Mouse (Mus musculus): ENCODE results near the gene Sord. TPM values are rescaled to one million over a fixed set of nuclear protein-coding genes. Genes with fewer than 3 reads are reported as not detected.
A peak's percentile ranks its signal among the peaks of the same experiment; 100 is the strongest.

The Sord gene
- polyA plus RNA-seq, 1 experiment from 2014 or later, result 49.7 TPM

DNA sequence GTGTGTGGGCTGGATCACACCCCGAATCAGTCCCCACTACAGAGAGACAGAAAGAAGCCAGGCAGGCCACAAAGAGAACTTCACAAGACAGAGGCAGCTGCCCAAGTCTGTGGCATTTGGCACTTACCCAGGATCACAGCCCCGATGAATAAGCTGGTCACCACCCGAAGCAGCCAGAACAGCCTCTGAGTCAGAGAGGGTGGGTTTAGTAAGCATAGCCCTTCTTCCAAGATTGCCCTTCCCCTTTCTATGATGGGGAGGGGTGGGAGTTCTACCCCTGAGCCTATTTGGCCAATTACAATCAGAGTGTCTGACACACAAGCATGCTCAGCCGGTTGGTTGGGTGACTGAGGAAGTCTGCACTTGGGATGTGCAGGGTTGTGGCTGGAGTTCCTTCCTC, 71.6 kb downstream of the Sord start:
- WGBS, result 21% methylated on average over 4 of the region's 4 CpGs
- Histone ChIP-seq H3K27me3 (ENCODE audit: control insufficient read depth, insufficient read depth, low read length) (peaks cover 5% of the 10 kb centered on the region; the same call in 1 of the 2 replicates), H3K36me3 (ENCODE audit: control insufficient read depth, insufficient read depth, low read length) (no peaks in the 10 kb centered on the region), H3K4me1 (replicated peaks; ENCODE audit: control insufficient read depth, insufficient read depth) (no peaks in the 10 kb centered on the region; the same call in 1 of the 2 replicates), H3K4me2 (replicated peaks; ENCODE audit: low read depth) (no peak overlapping the region), H3K9ac (ENCODE audit: low read length) (no peak overlapping the region), H3K4me3 (ENCODE audit: low read depth, low read length) (no peak overlapping the region), H3K9me3 (ENCODE audit: control insufficient read depth, low read length) (no peaks in the 10 kb centered on the region), H3K27ac (replicated peaks) (0 out of 2 replicates have a peak overlapping the region, but pooled peaks have one; percentile 30)
- DNase-seq (ENCODE audit: low spot score) (no peak), ATAC-seq (ENCODE audit: low FRiP score, low TSS enrichment) (peak; percentile 25; the same call in 1 of the 2 replicates)
- no peak for TF ChIP-seq CTCF (IDR thresholded peaks at IDR 0.05; ENCODE audit: low read depth)
- no peak for TF ChIP-seq EP300 (optimal IDR thresholded peaks at IDR 0.05)

- no peaks in the 10 kb centered on the region for H3K9me3 ChIP-seq (ENCODE audit: control insufficient read depth, low read length)
- 27% methylated on average over 3 of the region's 3 CpGs for WGBS
- ATAC-seq (ENCODE audit: low FRiP score, low TSS enrichment) (no peak), DNase-seq (ENCODE audit: low spot score) (no peak)
- no peak overlapping the region for H3K27ac ChIP-seq (replicated peaks)
- no peak overlapping the region for H3K9ac ChIP-seq (ENCODE audit: low read length)
- no peak overlapping the region for H3K4me3 ChIP-seq (ENCODE audit: low read depth, low read length)
- H3K27me3 ChIP-seq (ENCODE audit: control insufficient read depth, insufficient read depth, low read length), result no peaks in the 10 kb centered on the region
- H3K4me1 ChIP-seq (replicated peaks; ENCODE audit: control insufficient read depth, insufficient read depth), result no peaks in the 10 kb centered on the region; the same call in 1 of the 2 replicates
- no peak for TF ChIP-seq EP300 (optimal IDR thresholded peaks at IDR 0.05)
- peak; percentile 57 for TF ChIP-seq CTCF (IDR thresholded peaks at IDR 0.05; ENCODE audit: low read depth)
- no peaks in the 10 kb centered on the region for H3K36me3 ChIP-seq (ENCODE audit: control insufficient read depth, insufficient read depth, low read length)
- no peak overlapping the region for H3K4me2 ChIP-seq (replicated peaks; ENCODE audit: low read depth)
These were observed 75.1 kb downstream of the Sord start for GRCm38 (mm10) chr2:122309647-122310046.

GRCm38 (mm10) chr2:122311561-122311960, 77.0 kb downstream of the Sord start:
- no peaks in the 10 kb centered on the region for H3K27me3 ChIP-seq (ENCODE audit: control insufficient read depth, insufficient read depth, low read length)
- TF ChIP-seq EP300 (optimal IDR thresholded peaks at IDR 0.05) (no peak), CTCF (IDR thresholded peaks at IDR 0.05; ENCODE audit: low read depth) (no peak)
- H3K4me3 ChIP-seq (ENCODE audit: low read depth, low read length), result no peak overlapping the region
- H3K4me1 ChIP-seq (replicated peaks; ENCODE audit: control insufficient read depth, insufficient read depth), result no peaks in the 10 kb centered on the region; the same call in 1 of the 2 replicates
- no peaks in the 10 kb centered on the region for H3K9me3 ChIP-seq (ENCODE audit: control insufficient read depth, low read length)
- H3K9ac ChIP-seq (ENCODE audit: low read length), result no peak overlapping the region
- DNase-seq (ENCODE audit: low spot score) (no peak), ATAC-seq (ENCODE audit: low FRiP score, low TSS enrichment) (no peak)
- no peak overlapping the region for H3K27ac ChIP-seq (replicated peaks)
- H3K36me3 ChIP-seq (ENCODE audit: control insufficient read depth, insufficient read depth, low read length), result no peaks in the 10 kb centered on the region
- WGBS, result 68% methylated on average over 2 of the region's 2 CpGs
- no peak overlapping the region for H3K4me2 ChIP-seq (replicated peaks; ENCODE audit: low read depth)

DNA sequence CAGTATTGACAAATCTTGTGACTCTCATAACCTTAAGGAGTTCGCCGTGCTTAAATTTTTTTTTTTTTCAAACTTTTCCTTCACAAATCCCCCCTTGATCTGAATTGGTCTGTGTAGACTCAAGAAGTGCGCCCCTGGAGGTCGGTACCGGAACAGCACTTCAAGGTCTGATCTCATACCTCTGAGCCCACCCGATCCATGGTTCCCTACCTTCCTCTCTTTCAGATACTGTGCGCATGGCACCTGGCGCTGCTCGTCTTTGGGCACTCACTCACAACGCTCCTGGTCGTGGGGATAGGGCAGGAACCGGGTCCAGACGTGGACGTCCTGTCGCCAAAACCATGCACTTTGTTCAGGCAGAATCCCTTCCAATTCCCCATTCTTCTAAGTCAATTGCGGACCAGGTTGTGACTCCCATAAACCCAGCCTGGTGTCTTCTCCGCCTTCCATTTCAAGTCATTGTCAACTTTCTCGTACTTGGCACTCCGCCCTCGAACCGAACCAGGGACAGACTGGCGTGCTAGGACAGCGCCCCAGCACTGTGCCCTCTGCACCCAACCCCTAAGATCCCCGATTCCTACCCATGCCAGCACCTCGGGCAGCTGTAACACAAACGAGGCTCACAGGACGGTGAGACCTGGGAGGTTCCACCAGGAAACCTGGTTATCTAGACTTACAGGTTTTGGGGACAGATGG, 78.3 kb downstream of the Sord start:
- DNase-seq (ENCODE audit: low spot score) (peak; percentile 71), ATAC-seq (ENCODE audit: low FRiP score, low TSS enrichment) (peak; percentile 51; the same call in 1 of the 2 replicates)
- WGBS, result 2% methylated on average over 27 of the region's 27 CpGs
- H3K4me2 ChIP-seq (replicated peaks; ENCODE audit: low read depth), result peak overlapping the region; percentile 56
- no peaks in the 10 kb centered on the region; the same call in 1 of the 2 replicates for H3K4me1 ChIP-seq (replicated peaks; ENCODE audit: control insufficient read depth, insufficient read depth)
- no peak overlapping the region for H3K9ac ChIP-seq (ENCODE audit: low read length)
- H3K27ac ChIP-seq (replicated peaks), result peak overlapping the region; percentile 70
- no peaks in the 10 kb centered on the region for H3K27me3 ChIP-seq (ENCODE audit: control insufficient read depth, insufficient read depth, low read length)
- H3K36me3 ChIP-seq (ENCODE audit: control insufficient read depth, insufficient read depth, low read length), result no peaks in the 10 kb centered on the region
- no peaks in the 10 kb centered on the region for H3K9me3 ChIP-seq (ENCODE audit: control insufficient read depth, low read length)
- TF ChIP-seq EP300 (optimal IDR thresholded peaks at IDR 0.05), result no peak
- peak; percentile 75 for TF ChIP-seq CTCF (IDR thresholded peaks at IDR 0.05; ENCODE audit: low read depth)
- H3K4me3 ChIP-seq (ENCODE audit: low read depth, low read length), result peak overlapping the region; percentile 36

DNA sequence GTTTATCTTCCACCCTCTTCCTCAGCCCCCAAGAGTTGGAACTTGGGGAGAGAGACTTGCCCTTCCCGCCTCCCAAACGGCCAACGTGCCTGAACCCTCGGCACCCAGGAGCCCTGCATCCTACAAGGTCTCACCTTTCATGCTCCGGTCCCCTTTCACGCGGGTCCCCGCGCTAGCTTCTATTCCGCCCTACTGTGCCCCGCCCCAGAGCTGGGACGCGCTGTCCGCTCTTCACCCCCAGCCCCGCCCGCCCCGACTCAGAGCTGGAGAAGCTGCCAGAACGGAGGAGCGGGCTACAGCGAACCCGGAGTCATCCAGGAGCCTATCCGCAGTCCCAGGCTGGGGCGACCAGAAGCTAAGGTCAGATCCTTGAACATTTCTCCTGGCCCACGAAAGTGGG, 79.0 kb downstream of the Sord start, which contains the start of gene Duoxa1:
Gene Duoxa1 (minus strand): TSS at position 195 of the 400 bp plus-strand sequence.
- H3K9me3 ChIP-seq (ENCODE audit: control insufficient read depth, low read length), result no peaks in the 10 kb centered on the region
- peak within 1 kb of the TSS; percentile 56 for H3K4me2 ChIP-seq (replicated peaks; ENCODE audit: low read depth)
- H3K9ac ChIP-seq (ENCODE audit: low read length), result peak within 1 kb of the TSS; percentile 51
- H3K27ac ChIP-seq (replicated peaks), result peak within 1 kb of the TSS; percentile 70
- no peaks in the 10 kb centered on the region for H3K36me3 ChIP-seq (ENCODE audit: control insufficient read depth, insufficient read depth, low read length)
- H3K4me3 ChIP-seq (ENCODE audit: low read depth, low read length), result peak within 1 kb of the TSS; percentile 36
- WGBS, result 2% methylated on average over 24 of the region's 24 CpGs
- ATAC-seq (ENCODE audit: low FRiP score, low TSS enrichment) (peak; percentile 66), DNase-seq (ENCODE audit: low spot score) (no peak)
- no peaks in the 10 kb centered on the region; the same call in 1 of the 2 replicates for H3K4me1 ChIP-seq (replicated peaks; ENCODE audit: control insufficient read depth, insufficient read depth)
- no peaks in the 10 kb centered on the region for H3K27me3 ChIP-seq (ENCODE audit: control insufficient read depth, insufficient read depth, low read length)
- TF ChIP-seq EP300 (optimal IDR thresholded peaks at IDR 0.05) (no peak), CTCF (IDR thresholded peaks at IDR 0.05; ENCODE audit: low read depth) (no peak)

Other genes starting within 250 kb of the Sord start
- 8.6 and 9.5 TPM in 2 replicates for gene Eif3j1, start 206.2 kb upstream of the Sord start, polyA plus RNA-seq (2015; fragmentation: Nextera tagmentation; extraction: Ambion mirVana)
- 2.7 and 3.2 TPM in 2 replicates for gene Spg11, start 116.4 kb upstream of the Sord start, polyA plus RNA-seq (2015; fragmentation: Nextera tagmentation; extraction: Ambion mirVana)
- gene B2m, start 87.1 kb upstream of the Sord start, polyA plus RNA-seq (2015; fragmentation: Nextera tagmentation; extraction: Ambion mirVana), result 445 and 475 TPM in 2 replicates
- 0.05 TPM in 1 of 2 replicates, not detected in the other for gene Trim69, start 74.0 kb upstream of the Sord start, polyA plus RNA-seq (2015; fragmentation: Nextera tagmentation; extraction: Ambion mirVana)
- gene Patl2, start 48.6 kb upstream of the Sord start, polyA plus RNA-seq (2015; fragmentation: Nextera tagmentation; extraction: Ambion mirVana), result not detected in 2 replicates
- not detected in 2 replicates for gene Terb2, start 48.5 kb upstream of the Sord start, polyA plus RNA-seq (2015; fragmentation: Nextera tagmentation; extraction: Ambion mirVana)
- 15.2 and 17.2 TPM in 2 replicates for gene Duox2, start 63.7 kb downstream of the Sord start, polyA plus RNA-seq (2015; fragmentation: Nextera tagmentation; extraction: Ambion mirVana)
- gene Duoxa2, start 64.2 kb downstream of the Sord start, polyA plus RNA-seq (2015; fragmentation: Nextera tagmentation; extraction: Ambion mirVana), result 98.8 and 101 TPM in 2 replicates
- gene Duoxa1, start 79.0 kb downstream of the Sord start, polyA plus RNA-seq (2015; fragmentation: Nextera tagmentation; extraction: Ambion mirVana), result 17.3 and 19.4 TPM in 2 replicates
- 3.5 and 4.3 TPM in 2 replicates for gene Duox1, start 80.9 kb downstream of the Sord start, polyA plus RNA-seq (2015; fragmentation: Nextera tagmentation; extraction: Ambion mirVana)
- gene Shf, start 134.4 kb downstream of the Sord start, polyA plus RNA-seq (2015; fragmentation: Nextera tagmentation; extraction: Ambion mirVana), result 1.6 and 1.7 TPM in 2 replicates
- 10.6 and 12.9 TPM in 2 replicates for gene Slc28a2, start 191.7 kb downstream of the Sord start, polyA plus RNA-seq (2015; fragmentation: Nextera tagmentation; extraction: Ambion mirVana)

All from stomach, postnatal 0 days (tissue).